Mouse (Mus musculus) heart, adult 2 months (tissue): Measurements from ENCODE around the gene Tmem198.

ENCODE experiments used
- CTCF ChIP-seq: fragments of 200-600 bp; IDR thresholded peaks from 2 replicates; pipeline ENCODE4 v1.8.1; 2022; ENCODE audit warnings: antibody characterized with exemption, mild to moderate bottlenecking, moderate library complexity
- EP300 ChIP-seq: fragments of 200-500 bp; IDR thresholded peaks from 2 replicates; pipeline ENCODE4 v1.6.1; 2011; ENCODE audit warnings: low read depth, low read length, control low read depth; ENCODE audit not compliant: insufficient read depth

GRCm38 (mm10) chr1:75505956-75506831, 26.9 kb downstream of the Tmem198 start, which contains the start of gene Obsl1:
- TF ChIP-seq EP300 (no peak), CTCF (no peak)
